Mouse (Mus musculus) testis, adult 2 months (tissue): ENCODE data around the gene Herpud1. TPM values are rescaled to one million over a fixed set of nuclear protein-coding genes. Genes with fewer than 3 reads are reported as not detected.
A peak's percentile ranks its signal among the peaks of the same experiment; 100 is the strongest.

ENCODE experiments used
- H3K27ac ChIP-seq: fragments of 200-500 bp; 2 replicates; pipeline ENCODE4 v1.5.1; 2012; ENCODE audit warnings: low read depth, low read length; ENCODE audit not compliant: control insufficient read depth, insufficient read depth
- H3K27me3 ChIP-seq: fragments of 200-500 bp; 2 replicates; pipeline ENCODE4 v1.6.1; 2012; ENCODE audit warnings: mild to moderate bottlenecking, low read length, moderate library complexity; ENCODE audit not compliant: control insufficient read depth, insufficient read depth
- H3K36me3 ChIP-seq: fragments of 200-500 bp; 2 replicates; pipeline ENCODE4 v1.6.1; 2012; ENCODE audit warnings: mild to moderate bottlenecking, low read length; ENCODE audit not compliant: control insufficient read depth, insufficient read depth
- H3K4me1 ChIP-seq: fragments of 200-500 bp; 2 replicates; pipeline ENCODE4 v1.6.1; 2012; ENCODE audit warnings: low read length; ENCODE audit not compliant: control insufficient read depth, insufficient read depth
- H3K4me3 ChIP-seq: fragments of 200-500 bp; 2 replicates; pipeline ENCODE4 v1.5.1; 2012; ENCODE audit warnings: low read depth, mild to moderate bottlenecking, low read length, moderate library complexity, mixed read lengths; ENCODE audit not compliant: control insufficient read depth
- CTCF ChIP-seq: fragments of 200-500 bp; IDR thresholded peaks from 2 replicates; pipeline ENCODE4 v1.5.1; 2012; ENCODE audit warnings: low read depth, mild to moderate bottlenecking, inconsistent platforms, low read length, moderate library complexity; ENCODE audit not compliant: control insufficient read depth, insufficient read depth, insufficient replicate concordance
- POLR2A ChIP-seq: fragments of 200-500 bp; IDR thresholded peaks from 2 replicates; pipeline ENCODE4 v1.6.1; 2012; ENCODE audit warnings: low read depth, mild to moderate bottlenecking, inconsistent platforms, low read length, moderate library complexity; ENCODE audit not compliant: control insufficient read depth
- polyA plus RNA-seq: library from polyadenylated mRNA; depleted of rRNA; stranded (reverse); fragments of >200 nt; gene quantifications from 2 replicates; pipeline ENCODE4 v1.2.3, GENCODE M21; 2012; rRNA removed

Herpud1 gene
- 227 and 245 TPM in 2 replicates for polyA plus RNA-seq

- peak within 1 kb of the TSS; percentile 97 for H3K27ac ChIP-seq
- H3K36me3 ChIP-seq: peaks cover 2% of the 10 kb centered on the region; the same call in 1 of the 2 replicates
- TF ChIP-seq CTCF (no peak), POLR2A (peak; percentile 93)
- H3K4me1 ChIP-seq: peaks cover 4% of the 10 kb centered on the region
- peak within 1 kb of the TSS; percentile 94 for H3K4me3 ChIP-seq
- no peaks in the 10 kb centered on the region for H3K27me3 ChIP-seq
Observed at GRCm38 (mm10) chr8:94386214-94387026, at the start of gene Herpud1. Gene Herpud1 (plus strand): TSS chr8:94386438.

- no peak overlapping the region for H3K27ac ChIP-seq
- H3K4me3 ChIP-seq: no peak overlapping the region
- no peaks in the 10 kb centered on the region for H3K4me1 ChIP-seq
- TF ChIP-seq CTCF: no peak
- no peak for TF ChIP-seq POLR2A
- H3K36me3 ChIP-seq: no peaks in the 10 kb centered on the region
- H3K27me3 ChIP-seq: no peaks in the 10 kb centered on the region
Observed at GRCm38 (mm10) chr8:94337559-94337958, 48.7 kb upstream of the Herpud1 start.

- Histone ChIP-seq H3K27ac (no peak overlapping the region), H3K4me3 (no peak overlapping the region), H3K36me3 (no peaks in the 10 kb centered on the region), H3K4me1 (peaks cover 4% of the 10 kb centered on the region; the same call in 1 of the 2 replicates), H3K27me3 (no peaks in the 10 kb centered on the region)
- TF ChIP-seq CTCF (0 out of 2 replicates have a peak, but pooled peaks have one; percentile 8), POLR2A (no peak)
Observed at GRCm38 (mm10) chr8:94340796-94341195, 45.4 kb upstream of the Herpud1 start.

- Histone ChIP-seq H3K27me3 (no peaks in the 10 kb centered on the region), H3K27ac (no peak overlapping the region), H3K4me3 (no peak overlapping the region), H3K4me1 (peaks cover 4% of the 10 kb centered on the region; the same call in 1 of the 2 replicates), H3K36me3 (no peaks in the 10 kb centered on the region)
- no peak for TF ChIP-seq POLR2A
Observed at GRCm38 (mm10) chr8:94342691-94343090, 43.5 kb upstream of the Herpud1 start.

GRCm38 (mm10) chr8:94343290-94343689 lies 42.9 kb upstream of the Herpud1 start:
- Histone ChIP-seq H3K36me3 (no peaks in the 10 kb centered on the region), H3K4me3 (no peak overlapping the region), H3K27me3 (no peaks in the 10 kb centered on the region), H3K4me1 (peaks cover 4% of the 10 kb centered on the region; the same call in 1 of the 2 replicates), H3K27ac (no peak overlapping the region)
- TF ChIP-seq POLR2A: no peak
- peak; percentile 18; the same call in 1 of the 2 replicates for TF ChIP-seq CTCF

GRCm38 (mm10) chr8:94343778-94344320 lies 42.4 kb upstream of the Herpud1 start:
- Histone ChIP-seq H3K27ac (no peak overlapping the region), H3K27me3 (no peaks in the 10 kb centered on the region), H3K36me3 (no peaks in the 10 kb centered on the region), H3K4me3 (no peak overlapping the region), H3K4me1 (peaks cover 4% of the 10 kb centered on the region; the same call in 1 of the 2 replicates)
- TF ChIP-seq CTCF (no peak), POLR2A (no peak)

- Histone ChIP-seq H3K27me3 (no peaks in the 10 kb centered on the region), H3K4me3 (no peak overlapping the region), H3K27ac (no peak overlapping the region), H3K36me3 (no peaks in the 10 kb centered on the region), H3K4me1 (peaks cover 4% of the 10 kb centered on the region; the same call in 1 of the 2 replicates)
- TF ChIP-seq CTCF (no peak), POLR2A (no peak)
Observed at GRCm38 (mm10) chr8:94345657-94346056, 40.6 kb upstream of the Herpud1 start.
